8 mouse cellular contexts compared by ENCODE assay signal in the genomic region with DNA sequence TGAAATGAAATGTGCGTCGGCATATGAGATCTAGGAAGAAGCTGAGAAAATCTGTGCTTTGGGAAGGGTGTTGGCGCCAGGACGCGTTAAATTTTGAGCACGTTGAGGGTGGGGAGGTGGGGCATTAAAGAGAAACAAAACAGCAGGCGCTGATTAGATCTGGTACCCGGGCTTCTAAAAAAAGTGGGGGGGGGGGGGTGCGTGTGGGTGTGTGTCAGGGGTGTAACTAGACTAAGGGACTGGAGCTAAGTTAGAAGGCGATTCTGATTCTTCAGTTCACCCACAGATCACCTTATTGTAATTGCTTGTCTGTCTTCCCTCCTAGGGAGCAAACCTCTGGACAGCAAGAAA. TPM values are rescaled to one million over a fixed set of nuclear protein-coding genes. Genes with fewer than 3 reads are reported as not detected.
A peak's percentile ranks its signal among the peaks of the same experiment; 100 is the strongest.
DNase-seq lines count a peak whose midpoint lies in the region; ATAC-seq and TF ChIP-seq lines count a peak whose summit lies in the region.

No protein-coding gene starts in this region.

- peak overlapping the region; percentile 71 to 96 (median 87) for H3K4me3 ChIP-seq in CH12.LX (replicated peaks in 1 of 3; ENCODE audit: low read depth in 2 of 3, low read length in 2 of 3, poor library complexity in 1 of 3)
- H3K4me3 ChIP-seq in heart, embryonic 16.5 days (ENCODE audit: low read length), result peak overlapping the region; percentile 73

- H3K27me3 ChIP-seq in CH12.LX (replicated peaks), result no peaks in the 10 kb centered on the region
- H3K27me3 ChIP-seq in heart, embryonic 16.5 days (ENCODE audit: control insufficient read depth, insufficient read depth, low read length), result no peaks in the 10 kb centered on the region

- no peak; the same call in 1 of the 2 replicates for TF ChIP-seq POLR2A in CH12.LX (IDR thresholded peaks at IDR 0.05; ENCODE audit: low read depth, low read length)

- TF ChIP-seq RAD21 in CH12.LX (IDR thresholded peaks at IDR 0.05; ENCODE audit: low read depth, low read length), result no peak

- peaks cover 7 to 33% of the 10 kb centered on the region in 2 experiments; a peak in 3 of 4 replicates for H3K4me1 ChIP-seq in CH12.LX (ENCODE audit: control insufficient read depth in 1 of 2, insufficient read depth in 2 of 2)
- H3K4me1 ChIP-seq in heart, embryonic 16.5 days (ENCODE audit: control insufficient read depth, insufficient read depth, low read length), result peaks cover 8% of the 10 kb centered on the region; the same call in 1 of the 2 replicates

- no peaks in the 10 kb centered on the region for H3K9me3 ChIP-seq in CH12.LX (replicated peaks; ENCODE audit: low read length)
- H3K9me3 ChIP-seq in heart, embryonic 16.5 days (replicated peaks; ENCODE audit: control insufficient read depth, low read length), result no peaks in the 10 kb centered on the region

- WGBS in heart, embryonic 16.5 days, result 1% methylated on average over 10 of the region's 10 CpGs

- in situ Hi-C loops in CH12.LX (cut with MboI; ENCODE audit: low pct_ligation_motif_present, low pct_unique_long_range_greater_than_20kb, low sequenced_read_pairs), result no loop called here

- peak overlapping the region; percentile 94 for H3K9ac ChIP-seq in CH12.LX (ENCODE audit: insufficient read depth, low read depth)
- H3K9ac ChIP-seq in heart, embryonic 16.5 days (ENCODE audit: low read length), result peak overlapping the region; percentile 73

- peak; percentile 78 for DNase-seq in heart, adult 11 months
- no peak for DNase-seq in heart, adult 8-10 months (ENCODE audit: low spot score)
- DNase-seq in CH12.LX (ENCODE audit: extremely low read depth), result no peak
- DNase-seq in lung, postnatal 36 days, result peak; percentile 4
- DNase-seq in right cerebral cortex, postnatal 10 days (ENCODE audit: low spot score in 2 of 2), result no peak
- DNase-seq in cerebellum, adult 18-20 months, result no peak

- no peak overlapping the region for H3K27ac ChIP-seq in CH12.LX (ENCODE audit: insufficient read depth, low read depth)
- H3K27ac ChIP-seq in heart, embryonic 16.5 days (ENCODE audit: low read length), result peak overlapping the region; percentile 82

- peaks cover 17 to 51% of the 10 kb centered on the region in 2 experiments for H3K36me3 ChIP-seq in CH12.LX (replicated peaks in 1 of 2; ENCODE audit: control insufficient read depth in 1 of 2, insufficient read depth in 1 of 2, low read length in 1 of 2)
- H3K36me3 ChIP-seq in heart, embryonic 16.5 days (ENCODE audit: control insufficient read depth, insufficient read depth), result no peaks in the 10 kb centered on the region; the same call in 1 of the 2 replicates

- peaks cover 34% of the 10 kb centered on the region for H3K79me2 ChIP-seq in CH12.LX (replicated peaks; ENCODE audit: control insufficient read depth, extremely low read depth, insufficient read depth, poor library complexity, severe bottlenecking)

- TF ChIP-seq EP300 in CH12.LX (IDR thresholded peaks at IDR 0.05; ENCODE audit: low read length), result 0 out of 2 replicates have a peak, but pooled peaks have one; percentile 7

- no peak for TF ChIP-seq CTCF in CH12.LX (conservative IDR thresholded peaks at IDR 0.05 in 1 of 2, IDR thresholded peaks at IDR 0.05 in 1 of 2; ENCODE audit: low read depth in 2 of 2, low read length in 2 of 2)

- H3K4me2 ChIP-seq in CH12.LX (ENCODE audit: insufficient read depth, low read depth, poor library complexity, severe bottlenecking), result peak overlapping the region; percentile 29
- H3K4me2 ChIP-seq in heart, embryonic 16.5 days (ENCODE audit: low read depth, low read length), result peak overlapping the region; percentile 88

- no peak for ATAC-seq in heart, embryonic 16.5 days (replicated peaks; ENCODE audit: extremely low read depth, insufficient read depth, low FRiP score)
- ATAC-seq in inflammation-experienced regulatory T-cells, adult 6 months, result no peak

- dilution Hi-C loops in CH12.LX (cut with MboI; ENCODE audit: extremely low pct_ligation_motif_present, extremely low pct_unique_long_range_greater_than_20kb, low sequenced_read_pairs), result no loop called here

TF ChIP-seq in CH12.LX, 34 proteins besides CTCF, POLR2A, EP300 and RAD21:
- TF ChIP-seq JUN (IDR thresholded peaks at IDR 0.05; ENCODE audit: insufficient read depth, low read depth, low read length) (no peak), TCF12 (IDR thresholded peaks at IDR 0.05; ENCODE audit: low read depth, low read length) (no peak), SMC3 (IDR thresholded peaks at IDR 0.05; ENCODE audit: low read depth, low read length) (no peak), MAX (IDR thresholded peaks at IDR 0.05; ENCODE audit: low read length) (no peak), USF2 (conservative IDR thresholded peaks at IDR 0.05; ENCODE audit: low read depth, low read length) (no peak), CHD1 (IDR thresholded peaks at IDR 0.05; ENCODE audit: low read depth, low read length) (no peak), ELF1 (IDR thresholded peaks at IDR 0.05; ENCODE audit: low read depth, low read length) (no peak), BHLHE40 (IDR thresholded peaks at IDR 0.05; ENCODE audit: low read depth, low read length) (no peak), MAFK (IDR thresholded peaks at IDR 0.05; ENCODE audit: insufficient replicate concordance, low read length) (no peak), RCOR1 (conservative IDR thresholded peaks at IDR 0.05; ENCODE audit: low read depth, low read length) (no peak; the same call in 1 of the 2 replicates), ZC3H11A (IDR thresholded peaks at IDR 0.05; ENCODE audit: low read depth, low read length) (no peak), NELFE (IDR thresholded peaks at IDR 0.05; ENCODE audit: low read depth, low read length) (no peak), JUND (conservative IDR thresholded peaks at IDR 0.05; ENCODE audit: low read depth, low read length) (no peak), CHD2 (IDR thresholded peaks at IDR 0.05; ENCODE audit: low read length) (no peak)
TF ChIP-seq in CH12.LX: peak in this region for 0.

RNA-seq across cellular contexts. Expression of gene Aldh18a1, which starts 1.2 kb away (rescaled TPM):
- total RNA-seq in heart, adult 8-10 months (2022), result 1 to 10 TPM; 4.5 to 7.5 (median 5.8) TPM
- total RNA-seq in CH12.LX (2012; rRNA removed), result 134 and 193 TPM in 2 replicates
- total RNA-seq in CH12.LX (2014; rRNA removed), result 101 and 104 TPM in 2 replicates
- 92.2 and 120 TPM in 2 replicates for polyA plus RNA-seq in CH12.LX (2012; ENCODE audit: insufficient read length, low read depth)
- 51.9 and 58.3 TPM in 2 replicates for polyA plus RNA-seq in heart, embryonic 16.5 days (2015; fragmentation: Nextera tagmentation; extraction: Ambion mirVana)
- 10 to 100 TPM; 34.5 to 39.7 (median 38.7) TPM for polyA plus RNA-seq in inflammation-experienced regulatory T-cells, adult 6 months (2017; shearing (Covaris generic))

RNA-seq across cellular contexts. Expression of gene Tctn3, which starts 22.5 kb away (rescaled TPM):
- total RNA-seq in heart, adult 8-10 months (2022), result 1 to 10 TPM; 4.6 to 7.9 (median 6.8) TPM
- total RNA-seq in CH12.LX (2012; rRNA removed), result 8.4 and 9.9 TPM in 2 replicates
- total RNA-seq in CH12.LX (2014; rRNA removed), result 5.8 and 6.4 TPM in 2 replicates
- 7.4 and 10.6 TPM in 2 replicates for polyA plus RNA-seq in CH12.LX (2012; ENCODE audit: insufficient read length, low read depth)
- polyA plus RNA-seq in heart, embryonic 16.5 days (2015; fragmentation: Nextera tagmentation; extraction: Ambion mirVana), result 8.9 and 11.1 TPM in 2 replicates
- polyA plus RNA-seq in inflammation-experienced regulatory T-cells, adult 6 months (2017; shearing (Covaris generic)), result 1 to 10 TPM; 5.8 to 9.4 (median 9.1) TPM

RNA-seq across cellular contexts. Expression of gene Entpd1, which starts 22.7 kb away (rescaled TPM):
- total RNA-seq in heart, adult 8-10 months (2022), result 10 to 100 TPM; 17.5 to 21.0 (median 19.8) TPM
- total RNA-seq in CH12.LX (2012; rRNA removed) (21.2 TPM in 2 replicates), CH12.LX (2014; rRNA removed) (14.7 and 15.7 TPM in 2 replicates)
- polyA plus RNA-seq in CH12.LX (2012; ENCODE audit: insufficient read length, low read depth), result 18.6 and 19.5 TPM in 2 replicates
- 10.4 and 11.7 TPM in 2 replicates for polyA plus RNA-seq in heart, embryonic 16.5 days (2015; fragmentation: Nextera tagmentation; extraction: Ambion mirVana)
- 10 to 100 TPM; 46.8 to 61.9 (median 50.3) TPM for polyA plus RNA-seq in inflammation-experienced regulatory T-cells, adult 6 months (2017; shearing (Covaris generic))

Comparison
In these comparisons a context has a peak if more than half of its experiments do, and no peak if none do; other contexts are left out.
1. DNase-seq: peak in heart, adult 11 months (single experiment) and lung, postnatal 36 days (single experiment); none in heart, adult 8-10 months (single experiment), CH12.LX (single experiment), right cerebral cortex, postnatal 10 days (0 of 2) and cerebellum, adult 18-20 months (0 of 2).